Comparison of ENCODE assay signal across 22 mouse cellular contexts in the genomic region with DNA sequence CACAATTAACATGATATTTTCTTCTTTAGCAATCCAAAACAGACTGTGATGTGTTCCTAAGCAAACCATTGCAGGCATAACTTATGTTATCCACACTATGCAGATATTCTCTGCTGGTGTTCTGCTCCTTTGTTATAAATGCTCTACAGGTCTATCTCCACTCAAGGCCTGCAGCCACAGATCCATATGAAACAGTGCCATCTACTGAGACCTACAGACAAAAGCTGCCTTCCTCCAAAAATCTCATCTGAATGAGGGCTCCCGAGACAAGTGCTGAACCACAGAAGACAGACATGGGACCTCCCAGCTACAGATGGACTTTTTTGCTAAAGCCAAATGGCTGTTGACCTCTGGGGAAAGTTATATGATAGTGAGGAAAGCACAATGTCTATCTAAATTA.
A peak's percentile ranks its signal among the peaks of the same experiment; 100 is the strongest.
DNase-seq lines count a peak whose midpoint lies in the region; ATAC-seq and TF ChIP-seq lines count a peak whose summit lies in the region.
"Had no signal": no experiment of that assay in that cellular context is flagged by ENCODE, and none has a peak within 500 bp of the region (broad histone marks: within the 10 kb centered on the region; RNA-seq: fewer than 3 reads in every experiment).

No protein-coding gene starts in this region.

- no peak for TF ChIP-seq CTCF in forebrain, postnatal 0 days (IDR thresholded peaks at IDR 0.05; ENCODE audit: low read depth)
- TF ChIP-seq CTCF in kidney, postnatal 0 days (IDR thresholded peaks at IDR 0.05; ENCODE audit: low read depth), result no peak

- H3K9me3 ChIP-seq in forebrain, postnatal 0 days (ENCODE audit: low read length), result no peaks in the 10 kb centered on the region
- H3K9me3 ChIP-seq in forebrain, embryonic 14.5 days (replicated peaks; ENCODE audit: control insufficient read depth, low read length), result peaks cover 3% of the 10 kb centered on the region; the same call in 1 of the 2 replicates
- no peaks in the 10 kb centered on the region for H3K9me3 ChIP-seq in kidney, postnatal 0 days (replicated peaks; ENCODE audit: low read length)
- no peaks in the 10 kb centered on the region for H3K9me3 ChIP-seq in limb, embryonic 10.5 days (replicated peaks)
- H3K9me3 ChIP-seq: G1E; heart, embryonic 13.5 days; hindbrain, embryonic 13.5 days; limb, embryonic 15.5 days; liver, embryonic 15.5 days; midbrain, embryonic 12.5 days had no signal

- H3K9ac ChIP-seq in forebrain, postnatal 0 days, result no peak overlapping the region
- H3K9ac ChIP-seq in forebrain, embryonic 14.5 days (ENCODE audit: low read length), result no peak overlapping the region
- H3K9ac ChIP-seq in kidney, postnatal 0 days (ENCODE audit: low read depth, low read length), result no peak overlapping the region
- H3K9ac ChIP-seq: heart, embryonic 13.5 days; hindbrain, embryonic 13.5 days; limb, embryonic 15.5 days; liver, embryonic 15.5 days; midbrain, embryonic 12.5 days had no signal

- no peaks in the 10 kb centered on the region for H3K27me3 ChIP-seq in forebrain, postnatal 0 days (ENCODE audit: insufficient read depth, low read length)
- no peaks in the 10 kb centered on the region for H3K27me3 ChIP-seq in forebrain, embryonic 14.5 days (replicated peaks; ENCODE audit: control insufficient read depth, insufficient read depth, low read length)
- no peaks in the 10 kb centered on the region for H3K27me3 ChIP-seq in kidney, postnatal 0 days (ENCODE audit: insufficient read depth, low read length)
- no peaks in the 10 kb centered on the region for H3K27me3 ChIP-seq in limb, embryonic 10.5 days (ENCODE audit: low read depth, poor library complexity, severe bottlenecking)
- H3K27me3 ChIP-seq: heart, embryonic 13.5 days; hindbrain, embryonic 13.5 days; limb, embryonic 15.5 days; liver, embryonic 15.5 days; midbrain, embryonic 12.5 days had no signal

- no peaks in the 10 kb centered on the region for H3K4me1 ChIP-seq in forebrain, postnatal 0 days (ENCODE audit: insufficient read depth)
- no peaks in the 10 kb centered on the region for H3K4me1 ChIP-seq in forebrain, embryonic 14.5 days (ENCODE audit: control insufficient read depth, insufficient read depth, low read length)
- H3K4me1 ChIP-seq in kidney, postnatal 0 days (replicated peaks; ENCODE audit: insufficient read depth, low read length), result no peaks in the 10 kb centered on the region
- H3K4me1 ChIP-seq in limb, embryonic 10.5 days, result no peaks in the 10 kb centered on the region
- H3K4me1 ChIP-seq: heart, embryonic 13.5 days; hindbrain, embryonic 13.5 days; limb, embryonic 15.5 days; liver, embryonic 15.5 days; midbrain, embryonic 12.5 days had no signal

- no peak overlapping the region for H3K27ac ChIP-seq in forebrain, postnatal 0 days (ENCODE audit: low read depth, low read length)
- no peak overlapping the region for H3K27ac ChIP-seq in forebrain, embryonic 14.5 days (ENCODE audit: low read depth, low read length)
- H3K27ac ChIP-seq in kidney, postnatal 0 days, result no peak overlapping the region
- H3K27ac ChIP-seq in limb, embryonic 10.5 days, result no peak overlapping the region
- H3K27ac ChIP-seq: gastrocnemius, adult 2 months; heart, embryonic 13.5 days; hindbrain, embryonic 13.5 days; limb, embryonic 15.5 days; liver, embryonic 15.5 days; midbrain, embryonic 12.5 days had no signal

- WGBS in forebrain, postnatal 0 days, result 83% methylated on average over 1 of the region's 1 CpGs
- 84% methylated on average over 1 of the region's 1 CpGs for whole genome bisulfite sequencing in forebrain, embryonic 14.5 days
- WGBS in kidney, postnatal 0 days, result 63% methylated on average over 1 of the region's 1 CpGs
- WGBS in limb, embryonic 10.5 days, result 86% methylated on average over 1 of the region's 1 CpGs

- peak; percentile 4 for DNase-seq in forebrain, postnatal 0 days
- no peak for DNase-seq in forebrain, embryonic 14.5 days (ENCODE audit: low spot score)
- DNase-seq in kidney, postnatal 0 days (ENCODE audit: low spot score), result peak; percentile 1
- no peak for DNase-seq in kidney, adult 9 months
- peak; percentile 40 for DNase-seq in 416B (ENCODE audit: low read depth)
- peak; percentile 39 for DNase-seq in brain, adult 2 months (ENCODE audit: low read depth, low spot score)
- DNase-seq in limb, embryonic 10.5 days (ENCODE audit: low spot score), result no peak
- DNase-seq: adrenal gland, postnatal 25 days; cerebellum, adult 9-10 months; gastrocnemius, adult 2 months; kidney, adult 8-10 months; kidney, postnatal 25 days; lung, postnatal 10 days; thymus, adult 2 months; thymus, postnatal 4 days had no signal

- H3K4me3 ChIP-seq in forebrain, postnatal 0 days (ENCODE audit: low read depth, low read length), result no peak overlapping the region
- H3K4me3 ChIP-seq in forebrain, embryonic 14.5 days (ENCODE audit: low read depth, low read length), result no peak overlapping the region
- H3K4me3 ChIP-seq in kidney, postnatal 0 days (replicated peaks; ENCODE audit: low read depth, low read length), result no peak overlapping the region
- H3K4me3 ChIP-seq in limb, embryonic 10.5 days, result no peak overlapping the region
- H3K4me3 ChIP-seq: gastrocnemius, adult 2 months; heart, embryonic 13.5 days; hindbrain, embryonic 13.5 days; limb, embryonic 15.5 days; liver, embryonic 15.5 days; midbrain, embryonic 12.5 days had no signal

- H3K4me2 ChIP-seq in forebrain, postnatal 0 days (ENCODE audit: low read depth), result no peak overlapping the region
- no peak overlapping the region for H3K4me2 ChIP-seq in forebrain, embryonic 14.5 days (ENCODE audit: low read length)
- no peak overlapping the region for H3K4me2 ChIP-seq in kidney, postnatal 0 days (ENCODE audit: low read length)
- H3K4me2 ChIP-seq: heart, embryonic 13.5 days; hindbrain, embryonic 13.5 days; limb, embryonic 15.5 days; liver, embryonic 15.5 days; midbrain, embryonic 12.5 days had no signal

- ATAC-seq in forebrain, postnatal 0 days, result no peak
- no peak for ATAC-seq in forebrain, embryonic 14.5 days
- ATAC-seq in kidney, postnatal 0 days (replicated peaks; ENCODE audit: low FRiP score, low read depth), result no peak
- ATAC-seq: inflammation-experienced regulatory T-cells, adult 6 months had no signal

- no peaks in the 10 kb centered on the region for H3K36me3 ChIP-seq in forebrain, postnatal 0 days (ENCODE audit: insufficient read depth)
- H3K36me3 ChIP-seq in forebrain, embryonic 14.5 days (ENCODE audit: control insufficient read depth, insufficient read depth, low read length), result no peaks in the 10 kb centered on the region
- H3K36me3 ChIP-seq in kidney, postnatal 0 days (ENCODE audit: insufficient read depth, low read length), result no peaks in the 10 kb centered on the region
- no peaks in the 10 kb centered on the region for H3K36me3 ChIP-seq in limb, embryonic 10.5 days
- H3K36me3 ChIP-seq: G1E; heart, embryonic 13.5 days; hindbrain, embryonic 13.5 days; limb, embryonic 15.5 days; liver, embryonic 15.5 days; midbrain, embryonic 12.5 days had no signal

Comparison
In these comparisons a context has a peak if more than half of its experiments do, and no peak if none do; other contexts are left out.
1. DNase-seq: peak in forebrain, postnatal 0 days (single experiment), kidney, postnatal 0 days (single experiment), 416B (single experiment) and brain, adult 2 months (single experiment); none in forebrain, embryonic 14.5 days (single experiment), kidney, adult 9 months (single experiment) and limb, embryonic 10.5 days (single experiment).